ENCODE assay signal across 8 mouse cellular contexts in genomic region chr5:57713980-57714379, GRCm38 (mm10). TPM values are rescaled to one million over a fixed set of nuclear protein-coding genes. Genes with fewer than 3 reads are reported as not detected.
DNase-seq lines count a peak whose midpoint lies in the region; ATAC-seq lines count a peak whose summit lies in the region.

No protein-coding gene starts in this region.

- H3K27me3 ChIP-seq in heart, embryonic 15.5 days = no peaks in the 10 kb centered on the region
- no peaks in the 10 kb centered on the region for H3K27me3 ChIP-seq in stomach, embryonic 16.5 days (ENCODE audit: control insufficient read depth, insufficient read depth, low read length)

- H3K36me3 ChIP-seq in heart, embryonic 15.5 days = no peaks in the 10 kb centered on the region
- no peaks in the 10 kb centered on the region for H3K36me3 ChIP-seq in stomach, embryonic 16.5 days (ENCODE audit: control insufficient read depth, insufficient read depth, low read length)

- under 1% methylated on average over 10 of the region's 10 CpGs for WGBS in heart, embryonic 15.5 days
- 3% methylated on average over 10 of the region's 10 CpGs for WGBS in stomach, embryonic 16.5 days

- peak overlapping the region; percentile 82 for H3K9ac ChIP-seq in heart, embryonic 15.5 days
- H3K9ac ChIP-seq in stomach, embryonic 16.5 days (ENCODE audit: low read length) = peak overlapping the region; percentile 87

- peak overlapping the region; percentile 95; the same call in 1 of the 2 replicates for H3K27ac ChIP-seq in heart, embryonic 15.5 days
- peak overlapping the region; percentile 38; the same call in 1 of the 2 replicates for H3K27ac ChIP-seq in stomach, embryonic 16.5 days (ENCODE audit: low read length)

- H3K4me2 ChIP-seq in heart, embryonic 15.5 days = peak overlapping the region; percentile 91
- H3K4me2 ChIP-seq in stomach, embryonic 16.5 days (ENCODE audit: low read depth, low read length) = peak overlapping the region; percentile 92

- H3K4me3 ChIP-seq in heart, embryonic 15.5 days = peak overlapping the region; percentile 68
- peak overlapping the region; percentile 75 for H3K4me3 ChIP-seq in stomach, embryonic 16.5 days (replicated peaks; ENCODE audit: low read length)

- peak; percentile 19 for ATAC-seq in common myeloid progenitor, adult 5-6 weeks (replicated peaks; ENCODE audit: low read depth, poor library complexity, severe bottlenecking)
- no peak for ATAC-seq in heart, embryonic 15.5 days (replicated peaks; ENCODE audit: insufficient number of reproducible peaks, insufficient read depth, low FRiP score, low read depth)
- ATAC-seq in stomach, embryonic 16.5 days (ENCODE audit: insufficient read depth, low FRiP score) = no peak

- no peaks in the 10 kb centered on the region for H3K4me1 ChIP-seq in heart, embryonic 15.5 days (replicated peaks)
- H3K4me1 ChIP-seq in stomach, embryonic 16.5 days (ENCODE audit: control insufficient read depth, insufficient read depth, low read length) = no peaks in the 10 kb centered on the region

- peak; percentile 58 to 63 for DNase-seq in cerebellum, postnatal 10 days
- DNase-seq in cerebellum, adult 9-11 months = no peak
- peak; percentile 77 for DNase-seq in 3T3-L1 (ENCODE audit: low read depth, low spot score)
- peak; percentile 33 to 37 for DNase-seq in kidney, postnatal 36 days
- DNase-seq in lung, postnatal 25 days (ENCODE audit: low spot score) = peak; percentile 10

- H3K9me3 ChIP-seq in heart, embryonic 15.5 days (replicated peaks) = no peaks in the 10 kb centered on the region
- no peaks in the 10 kb centered on the region for H3K9me3 ChIP-seq in stomach, embryonic 16.5 days (replicated peaks; ENCODE audit: control insufficient read depth, low read length)

RNA-seq across cellular contexts. Expression of gene Pcdh7, which starts 3.8 kb away (rescaled TPM):
- total RNA-seq in common myeloid progenitor, adult 5-6 weeks (2017) = 8.1 and 8.7 TPM in 2 replicates
- polyA plus RNA-seq in heart, embryonic 15.5 days (2015; fragmentation: Nextera tagmentation; extraction: Ambion mirVana) = 21.1 and 21.8 TPM in 2 replicates
- polyA plus RNA-seq in stomach, embryonic 16.5 days (2015; fragmentation: Nextera tagmentation; extraction: Ambion mirVana) = 8.4 and 9.1 TPM in 2 replicates
